Mouse (Mus musculus): ENCODE measurements at regions not wholly inside any gene's neighbourhood (a gene's known extent, or its start where the extent isn't known, plus 50 kb on each side); places are given as distances from the start of the nearest gene placed in this dataset.

- DNase-seq (ENCODE audit: low read depth, low spot score): no peak
Observed at GRCm38 (mm10) chr13:47974216-47974615, 286.8 kb upstream of the Id4 start.

DNA sequence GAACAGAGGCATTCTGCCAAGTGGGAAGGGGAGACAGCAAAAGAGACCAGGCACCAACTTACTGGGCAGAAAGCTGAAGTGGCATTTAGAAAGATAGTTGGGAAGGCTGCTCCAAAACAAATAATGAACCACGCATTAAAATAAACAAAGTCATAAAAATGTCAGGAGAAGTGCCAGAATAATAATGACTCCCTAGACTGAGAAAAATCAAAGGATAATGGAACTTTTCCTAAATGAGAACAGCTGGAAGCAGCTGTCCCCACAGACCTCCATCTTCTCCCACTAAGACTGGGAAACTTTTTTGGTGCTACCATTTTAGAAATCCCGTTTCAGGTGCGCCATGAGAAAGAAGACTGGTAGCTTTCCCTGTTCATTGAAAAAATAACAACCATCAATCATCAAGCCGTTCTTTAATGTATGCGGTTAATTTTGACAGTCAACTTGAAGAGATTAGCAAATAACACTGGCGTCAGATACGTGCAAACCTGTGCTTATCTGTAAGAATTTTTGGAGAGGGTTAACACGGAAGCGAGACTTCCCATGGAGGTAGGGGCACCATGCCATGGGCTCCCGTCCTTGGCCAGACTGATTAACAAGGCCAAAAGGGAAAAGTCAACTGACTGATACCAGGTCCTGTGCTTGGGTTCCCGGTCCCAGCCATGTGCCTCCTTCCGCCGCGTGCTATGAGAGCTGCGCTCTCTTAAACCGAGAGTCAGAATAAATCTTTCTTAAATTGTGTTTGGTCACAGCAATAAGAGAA is 286.1 kb upstream of the Id4 start:
- no peak for DNase-seq (ENCODE audit: low read depth, low spot score)

DNA sequence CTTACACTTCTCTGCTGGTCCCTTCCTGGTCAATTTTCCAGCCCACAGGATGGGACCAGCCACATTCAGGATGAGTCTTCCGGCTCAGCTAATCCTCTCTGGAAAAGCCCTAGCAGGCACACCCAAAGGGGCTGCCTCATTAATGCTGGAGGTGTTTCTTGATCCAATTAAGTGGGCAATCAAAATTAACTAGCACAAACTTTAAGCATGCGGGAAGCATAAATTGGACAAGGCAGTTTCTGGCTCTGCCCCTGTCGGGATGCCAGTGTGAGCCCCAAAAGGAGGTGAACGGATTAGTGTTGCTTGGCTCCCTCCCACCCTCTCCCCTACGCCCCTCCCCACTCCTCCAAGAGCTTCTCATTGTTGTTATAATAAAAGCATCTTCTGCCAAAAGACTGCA is 262.5 kb upstream of the Id4 start:
- DNase-seq (ENCODE audit: low read depth, low spot score): no peak

DNA sequence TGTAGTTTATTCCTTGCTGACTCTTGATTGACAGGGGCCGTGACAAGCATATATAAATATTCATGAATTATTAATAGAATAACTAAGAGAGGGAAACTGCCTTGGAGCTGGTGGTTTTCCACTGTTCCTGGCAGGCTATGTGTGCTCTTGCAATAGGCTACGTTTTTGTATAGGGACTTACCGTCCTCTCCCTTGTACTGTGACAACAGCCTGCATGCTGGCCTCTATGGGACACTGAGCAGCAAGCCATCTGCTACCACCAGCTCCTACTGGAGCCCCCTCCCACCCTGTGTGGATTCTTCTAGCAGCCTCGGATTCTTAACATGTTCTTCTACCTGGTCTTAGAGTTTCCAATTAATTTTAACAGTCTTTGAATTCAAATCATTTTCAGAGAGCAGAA is 261.6 kb upstream of the Id4 start:
- no peak for DNase-seq (ENCODE audit: low read depth, low spot score)

DNA sequence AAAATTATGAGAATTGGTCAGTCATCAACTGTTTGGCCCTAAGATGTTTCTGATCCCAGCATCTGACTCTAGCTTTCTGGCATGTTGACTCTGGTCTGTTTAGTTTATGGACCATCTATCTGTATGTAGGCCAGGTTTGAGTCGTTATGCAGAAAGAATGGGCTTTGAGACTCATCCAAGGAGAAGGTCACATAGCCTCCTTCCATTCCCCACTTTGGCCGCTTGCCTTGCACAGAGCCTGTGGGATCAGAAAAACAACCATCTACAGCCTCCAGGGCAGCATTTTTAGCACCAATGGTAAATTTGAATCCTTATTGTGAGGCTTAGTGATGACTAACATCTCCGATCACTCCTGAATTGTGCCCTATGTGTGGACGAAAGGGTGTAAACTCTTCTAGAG is 257.9 kb upstream of the Id4 start:
- DNase-seq (ENCODE audit: low read depth, low spot score): no peak

DNA sequence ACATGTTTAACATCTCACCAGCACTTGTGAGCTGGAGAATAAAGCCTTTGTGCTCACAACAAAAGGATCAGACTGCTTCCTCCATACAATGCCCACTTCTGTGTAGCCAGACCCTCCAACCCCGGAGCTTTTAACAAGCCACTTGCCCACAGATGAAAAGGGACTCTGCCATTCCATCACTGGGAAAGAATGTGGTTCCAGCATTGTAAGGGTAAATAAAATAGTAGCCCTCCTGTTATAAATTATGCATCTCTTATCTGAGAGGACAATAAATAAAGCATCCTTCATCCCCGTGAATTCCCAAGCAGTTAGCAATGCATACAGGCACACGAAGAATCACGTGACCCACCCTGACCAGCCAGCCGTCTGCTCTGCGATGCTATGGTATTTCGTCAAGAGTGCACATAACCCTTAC is 247.7 kb upstream of the Id4 start:
- peak; percentile 11 for DNase-seq (ENCODE audit: low read depth, low spot score)

GRCm38 (mm10) chr13:48015296-48015695 is 245.7 kb upstream of the Id4 start:
- no peak for DNase-seq (ENCODE audit: low read depth, low spot score)

- DNase-seq (ENCODE audit: low read depth, low spot score): no peak
Observed at GRCm38 (mm10) chr13:48016051-48016450, 245.0 kb upstream of the Id4 start.

- no peak for DNase-seq (ENCODE audit: low read depth, low spot score)
Observed at GRCm38 (mm10) chr13:48016606-48017005, 244.4 kb upstream of the Id4 start.

- no peak for DNase-seq (ENCODE audit: low read depth, low spot score)
Observed at GRCm38 (mm10) chr13:48017649-48018048, 243.4 kb upstream of the Id4 start.

GRCm38 (mm10) chr13:48018606-48019005 is 242.4 kb upstream of the Id4 start:
- no peak for DNase-seq (ENCODE audit: low read depth, low spot score)

DNA sequence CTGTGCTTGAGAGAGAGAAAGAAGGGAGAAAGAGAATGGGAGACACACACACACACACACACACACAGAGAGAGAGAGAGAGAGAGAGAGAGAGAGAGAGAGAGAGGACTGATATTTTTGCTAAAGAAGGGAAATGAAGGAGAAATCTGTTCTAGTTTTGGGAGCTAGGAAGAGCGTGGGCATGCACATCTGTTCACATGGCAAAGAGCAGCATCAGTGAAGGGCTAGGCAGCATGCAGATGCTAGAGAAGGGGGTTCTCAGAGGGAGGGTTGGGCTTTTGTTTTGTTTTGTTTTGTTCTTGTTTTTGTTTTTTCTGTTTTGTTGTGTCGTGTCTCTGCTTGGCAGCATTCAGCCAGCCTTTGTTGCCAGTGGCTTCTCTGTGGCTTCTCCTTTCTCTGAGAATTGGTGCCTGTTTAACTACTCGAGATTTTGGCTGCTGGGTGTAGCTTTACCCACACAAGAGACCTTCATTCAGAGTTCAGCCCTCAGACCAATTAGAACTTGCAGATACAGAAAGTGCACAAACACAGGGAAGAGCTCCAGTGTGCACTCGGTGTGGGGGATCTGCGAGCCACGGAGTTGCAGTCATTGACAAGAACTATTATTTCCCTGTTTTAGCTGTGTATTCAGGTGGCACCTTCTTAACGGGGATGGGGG is 237.9 kb upstream of the Id4 start:
- DNase-seq (ENCODE audit: low read depth, low spot score): no peak

GRCm38 (mm10) chr13:48027775-48028489 is 233.1 kb upstream of the Id4 start:
- no peak for DNase-seq (ENCODE audit: low read depth, low spot score)

- DNase-seq (ENCODE audit: low read depth, low spot score): no peak
Observed at GRCm38 (mm10) chr13:48031491-48031890, 229.5 kb upstream of the Id4 start.

GRCm38 (mm10) chr13:48042172-48042571 is 218.9 kb upstream of the Id4 start:
- DNase-seq (ENCODE audit: low read depth, low spot score): no peak

DNA sequence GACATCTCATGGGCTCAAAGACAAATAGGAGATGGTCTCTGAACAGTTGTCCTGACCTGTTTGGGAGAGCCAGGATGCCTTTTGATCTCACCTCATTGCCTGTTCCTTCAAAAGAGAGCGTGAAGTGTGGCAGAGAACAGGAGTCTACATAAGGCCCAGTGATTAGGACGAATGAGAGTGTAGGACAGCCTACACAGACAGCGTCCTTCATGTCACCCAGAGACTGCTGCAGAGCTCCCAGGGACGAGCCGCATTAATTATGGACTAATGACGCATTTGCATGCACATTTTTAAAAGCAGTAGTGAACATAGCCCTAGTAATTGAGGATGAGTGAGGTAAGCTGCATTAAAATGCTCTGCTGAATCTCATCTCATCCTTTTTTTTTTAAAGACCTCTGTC is 218.5 kb upstream of the Id4 start:
- DNase-seq (ENCODE audit: low read depth, low spot score): no peak

- DNase-seq (ENCODE audit: low read depth, low spot score): no peak
Observed at GRCm38 (mm10) chr13:48046201-48046750, 214.8 kb upstream of the Id4 start.

DNA sequence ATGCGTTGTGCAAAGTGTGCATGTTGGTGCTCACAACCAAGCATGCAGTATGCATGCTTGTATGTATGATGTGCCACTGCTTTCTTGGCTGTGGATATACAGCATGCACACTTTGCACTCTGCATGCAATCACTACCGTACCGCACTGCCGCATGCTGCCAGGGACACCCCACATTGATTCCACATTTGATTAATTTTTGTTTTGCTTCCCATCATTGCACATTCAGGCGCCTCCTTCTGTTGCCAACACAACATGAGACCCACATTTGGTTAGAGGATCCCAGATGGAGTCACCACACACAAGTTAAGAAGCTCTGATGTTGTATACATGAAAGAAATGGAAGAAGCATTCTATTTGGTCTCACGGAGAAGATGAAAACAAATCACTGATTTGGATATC is 211.2 kb upstream of the Id4 start:
- DNase-seq (ENCODE audit: low read depth, low spot score): no peak

DNA sequence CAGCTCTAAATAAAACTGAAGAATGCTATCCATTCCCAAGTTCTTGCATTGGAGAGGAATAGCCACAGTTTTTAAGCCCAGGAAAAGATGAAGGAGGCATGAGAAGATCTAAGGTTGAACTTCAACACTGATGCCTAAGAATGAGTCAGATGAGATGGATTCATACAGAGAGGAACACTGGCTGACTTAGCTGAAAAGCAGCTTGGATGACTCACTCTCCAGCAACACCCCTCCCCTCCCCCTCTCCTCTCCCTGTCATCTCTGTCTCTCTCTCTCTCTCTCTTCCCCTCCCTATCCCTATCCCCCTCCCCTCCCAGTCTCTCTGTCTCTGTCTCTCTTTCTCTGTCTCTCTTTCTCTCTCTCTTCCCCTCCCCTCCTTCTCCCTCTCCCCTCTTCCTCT is 186.4 kb upstream of the Id4 start:
- no peak for DNase-seq (ENCODE audit: low read depth, low spot score)

- DNase-seq (ENCODE audit: low read depth, low spot score): no peak
Observed at GRCm38 (mm10) chr13:48075315-48075714, 185.7 kb upstream of the Id4 start.

GRCm38 (mm10) chr13:48078214-48078613 is 182.8 kb upstream of the Id4 start:
- DNase-seq (ENCODE audit: low read depth, low spot score): peak; percentile 13

GRCm38 (mm10) chr13:48083294-48083693 is 177.7 kb upstream of the Id4 start:
- DNase-seq (ENCODE audit: low read depth, low spot score): no peak

All from embryo, embryonic 11.5 days (tissue).